Mouse (Mus musculus) bone marrow, adult 2 months (tissue): ENCODE measurements around the gene Vmn1r218.

Experiments
- CTCF ChIP-seq: fragments of 200-500 bp; IDR thresholded peaks from 2 replicates; pipeline ENCODE4 v1.5.1; 2011; ENCODE audit warnings: low read length, control low read depth; ENCODE audit not compliant: control insufficient read depth, insufficient read depth
- POLR2A ChIP-seq: fragments of 200-500 bp; IDR thresholded peaks from 2 replicates; pipeline ENCODE4 v1.6.1; 2011; ENCODE audit warnings: low read depth, mild to moderate bottlenecking, control low read depth, low read length, borderline replicate concordance; ENCODE audit not compliant: control insufficient read depth

DNA sequence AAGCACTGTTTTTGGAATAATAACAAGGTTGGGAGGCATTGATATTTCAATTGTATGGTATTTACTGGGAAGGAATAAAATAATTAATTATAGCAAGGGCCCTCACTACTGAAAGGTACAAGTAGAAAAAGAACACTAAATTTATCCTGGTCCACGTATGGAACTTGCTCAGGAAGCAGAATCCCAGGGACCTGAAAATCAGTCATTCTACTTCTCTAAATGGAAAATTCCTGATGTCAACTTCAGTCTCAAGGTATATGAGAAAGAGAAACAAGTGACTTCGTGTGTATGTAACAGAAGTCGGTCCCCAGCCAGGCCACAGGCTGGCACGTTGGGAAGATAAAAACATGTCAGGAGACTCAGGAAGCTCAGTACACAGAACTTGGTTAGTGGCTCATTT is 26.1 kb downstream of the Vmn1r218 start, which contains the start of gene Vmn1r219:
- no peak for TF ChIP-seq CTCF
- TF ChIP-seq POLR2A: no peak
